Mouse (Mus musculus): ENCODE measurements at regions not wholly inside any gene's neighbourhood (a gene's known extent, or its start where the extent isn't known, plus 50 kb on each side); places are given as distances from the start of the nearest gene placed in this dataset.

GRCm38 (mm10) chr10:91312913-91313312 is 131.8 kb upstream of the Tmpo start:
- Histone ChIP-seq H3K79me2 (ENCODE audit: control insufficient read depth, insufficient read depth) (no peaks in the 10 kb centered on the region), H3K4me2 (ENCODE audit: low read depth) (no peak overlapping the region), H3K36me3 (ENCODE audit: control insufficient read depth, insufficient read depth) (no peaks in the 10 kb centered on the region), H3K4me3 (no peak overlapping the region), H3ac (ENCODE audit: control insufficient read depth, insufficient read length) (no peak overlapping the region), H3K27me3 (ENCODE audit: control insufficient read depth, insufficient read depth, insufficient read length) (no peaks in the 10 kb centered on the region)
- no peak for TF ChIP-seq TCF12 (IDR thresholded peaks at IDR 0.05; ENCODE audit: insufficient read depth, poor library complexity, severe bottlenecking)
- TF ChIP-seq SRF (IDR thresholded peaks at IDR 0.05; ENCODE audit: control insufficient read depth, insufficient read length, low read depth): no peak
- TF ChIP-seq MAX (IDR thresholded peaks at IDR 0.05; ENCODE audit: low read depth): no peak
- TF ChIP-seq POLR2A (IDR thresholded peaks at IDR 0.05; ENCODE audit: insufficient read length, low read depth): no peak
- TF ChIP-seq E2F4 (IDR thresholded peaks at IDR 0.05; ENCODE audit: insufficient read depth): no peak
- TF ChIP-seq REST (IDR thresholded peaks at IDR 0.05; ENCODE audit: insufficient read depth, insufficient read length): no peak
- no peak for TF ChIP-seq TCF3 (IDR thresholded peaks at IDR 0.05; ENCODE audit: insufficient read length, low read depth)
- no peak for TF ChIP-seq MYOG (IDR thresholded peaks at IDR 0.05; ENCODE audit: control insufficient read depth in 1 of 3, insufficient read depth in 1 of 3, insufficient read length in 2 of 3, low read depth in 2 of 3)
- no peak for TF ChIP-seq MYOD1 (IDR thresholded peaks at IDR 0.05; ENCODE audit: control insufficient read depth in 1 of 3, insufficient read length in 2 of 3, low read depth in 2 of 3)
- TF ChIP-seq CEBPB (IDR thresholded peaks at IDR 0.05; ENCODE audit: insufficient read depth, poor library complexity, severe bottlenecking): no peak
- no peak for TF ChIP-seq POLR2AphosphoS2 (IDR thresholded peaks at IDR 0.05; ENCODE audit: insufficient read length, low read depth)
- no peak for TF ChIP-seq USF1 (IDR thresholded peaks at IDR 0.05; ENCODE audit: low read depth)

GRCm38 (mm10) chr10:91300067-91300466 is 119.0 kb upstream of the Tmpo start:
- no peaks in the 10 kb centered on the region for H3K79me2 ChIP-seq (ENCODE audit: control insufficient read depth, insufficient read depth)
- TF ChIP-seq CEBPB (IDR thresholded peaks at IDR 0.05; ENCODE audit: insufficient read depth, poor library complexity, severe bottlenecking) (no peak), TCF3 (IDR thresholded peaks at IDR 0.05; ENCODE audit: insufficient read length, low read depth) (no peak), MYOG (IDR thresholded peaks at IDR 0.05; ENCODE audit: control insufficient read depth in 1 of 3, insufficient read depth in 1 of 3, insufficient read length in 2 of 3, low read depth in 2 of 3) (no peak)
- H3K4me2 ChIP-seq (ENCODE audit: low read depth): no peak overlapping the region
- H3K36me3 ChIP-seq (ENCODE audit: control insufficient read depth, insufficient read depth): no peaks in the 10 kb centered on the region
- H3K27me3 ChIP-seq (ENCODE audit: control insufficient read depth, insufficient read depth, insufficient read length): no peaks in the 10 kb centered on the region
- no peak overlapping the region for H3K4me3 ChIP-seq
- H3ac ChIP-seq (ENCODE audit: control insufficient read depth, insufficient read length): no peak overlapping the region

- Histone ChIP-seq H3K36me3 (ENCODE audit: control insufficient read depth, insufficient read depth) (no peaks in the 10 kb centered on the region), H3K27me3 (ENCODE audit: control insufficient read depth, insufficient read depth, insufficient read length) (no peaks in the 10 kb centered on the region), H3ac (ENCODE audit: control insufficient read depth, insufficient read length) (no peak overlapping the region), H3K79me2 (ENCODE audit: control insufficient read depth, insufficient read depth) (no peaks in the 10 kb centered on the region), H3K4me2 (ENCODE audit: low read depth) (no peak overlapping the region), H3K4me3 (no peak overlapping the region)
- no peak for TF ChIP-seq MYOD1 (IDR thresholded peaks at IDR 0.05; ENCODE audit: control insufficient read depth in 1 of 3, insufficient read length in 2 of 3, low read depth in 2 of 3)
- no peak for TF ChIP-seq SRF (IDR thresholded peaks at IDR 0.05; ENCODE audit: control insufficient read depth, insufficient read length, low read depth)
- TF ChIP-seq USF1 (IDR thresholded peaks at IDR 0.05; ENCODE audit: low read depth): no peak
- TF ChIP-seq TCF3 (IDR thresholded peaks at IDR 0.05; ENCODE audit: insufficient read length, low read depth): no peak
- no peak for TF ChIP-seq POLR2AphosphoS2 (IDR thresholded peaks at IDR 0.05; ENCODE audit: insufficient read length, low read depth)
- TF ChIP-seq TCF12 (IDR thresholded peaks at IDR 0.05; ENCODE audit: insufficient read depth, poor library complexity, severe bottlenecking): no peak
- no peak for TF ChIP-seq POLR2A (IDR thresholded peaks at IDR 0.05; ENCODE audit: insufficient read length, low read depth)
- TF ChIP-seq MYOG (IDR thresholded peaks at IDR 0.05; ENCODE audit: control insufficient read depth in 1 of 3, insufficient read depth in 1 of 3, insufficient read length in 2 of 3, low read depth in 2 of 3): no peak
These were observed 116.8 kb upstream of the Tmpo start for GRCm38 (mm10) chr10:91297792-91298460.

- no peaks in the 10 kb centered on the region for H3K27me3 ChIP-seq (ENCODE audit: control insufficient read depth, insufficient read depth, insufficient read length)
- TF ChIP-seq E2F4 (IDR thresholded peaks at IDR 0.05; ENCODE audit: insufficient read depth) (no peak), MAX (IDR thresholded peaks at IDR 0.05; ENCODE audit: low read depth) (no peak), MYOD1 (IDR thresholded peaks at IDR 0.05; ENCODE audit: control insufficient read depth in 1 of 3, insufficient read length in 2 of 3, low read depth in 2 of 3) (no peak), TCF3 (IDR thresholded peaks at IDR 0.05; ENCODE audit: insufficient read length, low read depth) (no peak), CEBPB (IDR thresholded peaks at IDR 0.05; ENCODE audit: insufficient read depth, poor library complexity, severe bottlenecking) (no peak), SRF (IDR thresholded peaks at IDR 0.05; ENCODE audit: control insufficient read depth, insufficient read length, low read depth) (no peak), TCF12 (IDR thresholded peaks at IDR 0.05; ENCODE audit: insufficient read depth, poor library complexity, severe bottlenecking) (no peak), POLR2AphosphoS2 (IDR thresholded peaks at IDR 0.05; ENCODE audit: insufficient read length, low read depth) (no peak), POLR2A (IDR thresholded peaks at IDR 0.05; ENCODE audit: insufficient read length, low read depth) (no peak), MYOG (IDR thresholded peaks at IDR 0.05; ENCODE audit: control insufficient read depth in 1 of 3, insufficient read depth in 1 of 3, insufficient read length in 2 of 3, low read depth in 2 of 3) (no peak), REST (IDR thresholded peaks at IDR 0.05; ENCODE audit: insufficient read depth, insufficient read length) (no peak), USF1 (IDR thresholded peaks at IDR 0.05; ENCODE audit: low read depth) (no peak)
- H3K4me3 ChIP-seq: no peak overlapping the region
- H3ac ChIP-seq (ENCODE audit: control insufficient read depth, insufficient read length): no peak overlapping the region
- H3K4me2 ChIP-seq (ENCODE audit: low read depth): no peak overlapping the region
- H3K79me2 ChIP-seq (ENCODE audit: control insufficient read depth, insufficient read depth): no peaks in the 10 kb centered on the region
- H3K36me3 ChIP-seq (ENCODE audit: control insufficient read depth, insufficient read depth): no peaks in the 10 kb centered on the region
These were observed 114.2 kb upstream of the Tmpo start for GRCm38 (mm10) chr10:91295345-91295744.

GRCm38 (mm10) chr10:91293226-91293625 is 112.1 kb upstream of the Tmpo start:
- Histone ChIP-seq H3ac (ENCODE audit: control insufficient read depth, insufficient read length) (no peak overlapping the region), H3K36me3 (ENCODE audit: control insufficient read depth, insufficient read depth) (no peaks in the 10 kb centered on the region), H3K79me2 (ENCODE audit: control insufficient read depth, insufficient read depth) (no peaks in the 10 kb centered on the region), H3K27me3 (ENCODE audit: control insufficient read depth, insufficient read depth, insufficient read length) (no peaks in the 10 kb centered on the region), H3K4me3 (no peak overlapping the region), H3K4me2 (ENCODE audit: low read depth) (no peak overlapping the region)
- no peak for TF ChIP-seq SRF (IDR thresholded peaks at IDR 0.05; ENCODE audit: control insufficient read depth, insufficient read length, low read depth)
- no peak for TF ChIP-seq MYOG (IDR thresholded peaks at IDR 0.05; ENCODE audit: control insufficient read depth in 1 of 3, insufficient read depth in 1 of 3, insufficient read length in 2 of 3, low read depth in 2 of 3)
- TF ChIP-seq TCF12 (IDR thresholded peaks at IDR 0.05; ENCODE audit: insufficient read depth, poor library complexity, severe bottlenecking): no peak
- no peak for TF ChIP-seq CEBPB (IDR thresholded peaks at IDR 0.05; ENCODE audit: insufficient read depth, poor library complexity, severe bottlenecking)
- no peak for TF ChIP-seq TCF3 (IDR thresholded peaks at IDR 0.05; ENCODE audit: insufficient read length, low read depth)
- no peak for TF ChIP-seq REST (IDR thresholded peaks at IDR 0.05; ENCODE audit: insufficient read depth, insufficient read length)
- no peak for TF ChIP-seq MYOD1 (IDR thresholded peaks at IDR 0.05; ENCODE audit: control insufficient read depth in 1 of 3, insufficient read length in 2 of 3, low read depth in 2 of 3)
- TF ChIP-seq MAX (IDR thresholded peaks at IDR 0.05; ENCODE audit: low read depth): no peak
- TF ChIP-seq E2F4 (IDR thresholded peaks at IDR 0.05; ENCODE audit: insufficient read depth): no peak
- no peak for TF ChIP-seq USF1 (IDR thresholded peaks at IDR 0.05; ENCODE audit: low read depth)

Data from myocyte (in vitro differentiated cells).